Mouse (Mus musculus): ENCODE measurements around the gene Lhfpl3. TPM values are rescaled to one million over a fixed set of nuclear protein-coding genes. Genes with fewer than 3 reads are reported as not detected.

Lhfpl3 gene
- polyA plus RNA-seq, 1 experiment from 2014 or later: 0.58 TPM

- H3K9ac ChIP-seq (ENCODE audit: low read depth, low read length): no peak overlapping the region
- no peak overlapping the region for H3K4me3 ChIP-seq (ENCODE audit: low read depth, low read length)
- ATAC-seq (replicated peaks; ENCODE audit: low FRiP score): no peak
- no peak overlapping the region for H3K4me2 ChIP-seq
- H3K27ac ChIP-seq (ENCODE audit: low read depth, low read length): no peak overlapping the region
- DNase-seq (ENCODE audit: low spot score): no peak
- 0 out of 2 replicates have a peak, but pooled peaks cover 3% of the 10 kb centered on the region for H3K9me3 ChIP-seq (ENCODE audit: control insufficient read depth, low read length)
- no peaks in the 10 kb centered on the region for H3K4me1 ChIP-seq (replicated peaks; ENCODE audit: control insufficient read depth, insufficient read depth, low read length)
- no peaks in the 10 kb centered on the region for H3K27me3 ChIP-seq (replicated peaks; ENCODE audit: control insufficient read depth, insufficient read depth, low read length)
- 83% methylated on average over 3 of the region's 3 CpGs for WGBS
- H3K36me3 ChIP-seq (ENCODE audit: control insufficient read depth, insufficient read depth, low read length): no peaks in the 10 kb centered on the region
Observed at GRCm38 (mm10) chr5:22829822-22830450, 84.1 kb downstream of the Lhfpl3 start.

GRCm38 (mm10) chr5:22851572-22851971 lies 105.7 kb downstream of the Lhfpl3 start:
- H3K27me3 ChIP-seq (replicated peaks; ENCODE audit: control insufficient read depth, insufficient read depth, low read length): no peaks in the 10 kb centered on the region
- H3K36me3 ChIP-seq (ENCODE audit: control insufficient read depth, insufficient read depth, low read length): no peaks in the 10 kb centered on the region
- H3K9me3 ChIP-seq (ENCODE audit: control insufficient read depth, low read length): no peaks in the 10 kb centered on the region
- no peak overlapping the region for H3K4me3 ChIP-seq (ENCODE audit: low read depth, low read length)
- H3K9ac ChIP-seq (ENCODE audit: low read depth, low read length): no peak overlapping the region
- no peak overlapping the region for H3K4me2 ChIP-seq
- 43% methylated on average over 14 of the region's 14 CpGs for WGBS
- DNase-seq (ENCODE audit: low spot score): no peak
- no peak overlapping the region for H3K27ac ChIP-seq (ENCODE audit: low read depth, low read length)
- H3K4me1 ChIP-seq (replicated peaks; ENCODE audit: control insufficient read depth, insufficient read depth, low read length): no peaks in the 10 kb centered on the region
- no peak for ATAC-seq (replicated peaks; ENCODE audit: low FRiP score)

GRCm38 (mm10) chr5:22853503-22853902 lies 107.6 kb downstream of the Lhfpl3 start:
- Histone ChIP-seq H3K36me3 (ENCODE audit: control insufficient read depth, insufficient read depth, low read length) (no peaks in the 10 kb centered on the region), H3K9ac (ENCODE audit: low read depth, low read length) (no peak overlapping the region), H3K27me3 (replicated peaks; ENCODE audit: control insufficient read depth, insufficient read depth, low read length) (no peaks in the 10 kb centered on the region), H3K4me2 (no peak overlapping the region), H3K4me3 (ENCODE audit: low read depth, low read length) (no peak overlapping the region), H3K9me3 (ENCODE audit: control insufficient read depth, low read length) (no peaks in the 10 kb centered on the region), H3K4me1 (replicated peaks; ENCODE audit: control insufficient read depth, insufficient read depth, low read length) (no peaks in the 10 kb centered on the region), H3K27ac (ENCODE audit: low read depth, low read length) (no peak overlapping the region)
- ATAC-seq (replicated peaks; ENCODE audit: low FRiP score) (no peak), DNase-seq (ENCODE audit: low spot score) (no peak)
- 74% methylated on average over 2 of the region's 2 CpGs for WGBS

DNA sequence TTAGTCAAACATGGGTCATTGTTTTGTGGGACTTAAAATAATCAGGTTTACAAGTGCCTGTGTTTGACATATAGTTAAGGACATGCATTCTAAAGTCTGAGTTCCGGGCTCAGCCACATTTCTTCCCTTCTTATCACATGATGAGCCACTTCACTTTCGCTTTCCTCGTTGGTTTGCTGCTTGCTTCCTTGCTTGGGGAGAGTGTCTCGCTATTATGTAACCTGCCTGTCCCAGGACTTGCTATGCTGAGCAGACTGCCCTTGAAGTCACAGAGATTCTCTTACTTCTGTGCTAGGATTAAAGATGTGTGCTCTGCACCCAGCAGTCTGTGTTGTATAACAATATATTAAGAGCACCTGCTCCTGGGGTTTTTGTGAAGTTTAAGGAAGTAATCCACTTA lies 110.6 kb downstream of the Lhfpl3 start:
- WGBS: 45% methylated on average over 4 of the region's 4 CpGs

DNA sequence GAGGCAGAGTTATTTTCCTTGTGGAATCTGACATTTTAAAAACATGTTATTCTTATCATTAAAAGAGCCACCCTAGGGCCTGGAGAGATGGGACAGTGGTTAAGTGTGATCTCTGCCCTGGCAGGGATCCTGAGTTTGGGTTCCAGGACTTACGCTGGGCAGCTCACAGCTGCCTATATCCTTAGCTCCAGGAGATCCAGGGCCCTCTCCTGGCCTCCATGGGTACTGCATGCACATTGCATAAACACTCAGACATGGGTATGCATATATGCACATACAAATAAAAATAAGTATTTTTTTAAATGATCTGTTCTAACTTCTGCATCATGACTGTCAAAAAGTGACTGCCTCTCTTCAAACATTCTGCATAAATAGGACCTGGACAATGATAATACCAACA lies 115.5 kb downstream of the Lhfpl3 start:
- H3K4me3 ChIP-seq (ENCODE audit: low read depth, low read length): no peak overlapping the region
- H3K9ac ChIP-seq (ENCODE audit: low read depth, low read length): no peak overlapping the region
- DNase-seq (ENCODE audit: low spot score) (no peak), ATAC-seq (replicated peaks; ENCODE audit: low FRiP score) (no peak)
- no peaks in the 10 kb centered on the region for H3K4me1 ChIP-seq (replicated peaks; ENCODE audit: control insufficient read depth, insufficient read depth, low read length)
- H3K27ac ChIP-seq (ENCODE audit: low read depth, low read length): no peak overlapping the region
- no peaks in the 10 kb centered on the region for H3K9me3 ChIP-seq (ENCODE audit: control insufficient read depth, low read length)
- H3K4me2 ChIP-seq: no peak overlapping the region
- 54% methylated on average over 1 of the region's 1 CpGs for WGBS
- H3K27me3 ChIP-seq (replicated peaks; ENCODE audit: control insufficient read depth, insufficient read depth, low read length): no peaks in the 10 kb centered on the region
- H3K36me3 ChIP-seq (ENCODE audit: control insufficient read depth, insufficient read depth, low read length): no peaks in the 10 kb centered on the region

More for the DNA sequence above, 110.6 kb downstream of the Lhfpl3 start:
- Histone ChIP-seq H3K4me1 (replicated peaks; ENCODE audit: control insufficient read depth, insufficient read depth, low read length) (no peaks in the 10 kb centered on the region), H3K27ac (ENCODE audit: low read depth, low read length) (no peak overlapping the region), H3K4me3 (ENCODE audit: low read depth, low read length) (no peak overlapping the region), H3K36me3 (ENCODE audit: control insufficient read depth, insufficient read depth, low read length) (no peaks in the 10 kb centered on the region), H3K9ac (ENCODE audit: low read depth, low read length) (no peak overlapping the region), H3K4me2 (no peak overlapping the region), H3K9me3 (ENCODE audit: control insufficient read depth, low read length) (no peaks in the 10 kb centered on the region), H3K27me3 (replicated peaks; ENCODE audit: control insufficient read depth, insufficient read depth, low read length) (no peaks in the 10 kb centered on the region)
- ATAC-seq (replicated peaks; ENCODE audit: low FRiP score) (no peak), DNase-seq (ENCODE audit: low spot score) (no peak)

GRCm38 (mm10) chr5:22869031-22869430 lies 123.2 kb downstream of the Lhfpl3 start:
- WGBS: 80% methylated on average over 5 of the region's 5 CpGs
- no peak overlapping the region for H3K27ac ChIP-seq (ENCODE audit: low read depth, low read length)
- H3K4me2 ChIP-seq: no peak overlapping the region
- ATAC-seq (replicated peaks; ENCODE audit: low FRiP score): no peak
- H3K4me1 ChIP-seq (replicated peaks; ENCODE audit: control insufficient read depth, insufficient read depth, low read length): no peaks in the 10 kb centered on the region
- H3K9me3 ChIP-seq (ENCODE audit: control insufficient read depth, low read length): peaks cover 2% of the 10 kb centered on the region
- H3K36me3 ChIP-seq (ENCODE audit: control insufficient read depth, insufficient read depth, low read length): no peaks in the 10 kb centered on the region
- no peak overlapping the region for H3K4me3 ChIP-seq (ENCODE audit: low read depth, low read length)
- DNase-seq (ENCODE audit: low spot score): no peak
- no peaks in the 10 kb centered on the region for H3K27me3 ChIP-seq (replicated peaks; ENCODE audit: control insufficient read depth, insufficient read depth, low read length)
- no peak overlapping the region for H3K9ac ChIP-seq (ENCODE audit: low read depth, low read length)

DNA sequence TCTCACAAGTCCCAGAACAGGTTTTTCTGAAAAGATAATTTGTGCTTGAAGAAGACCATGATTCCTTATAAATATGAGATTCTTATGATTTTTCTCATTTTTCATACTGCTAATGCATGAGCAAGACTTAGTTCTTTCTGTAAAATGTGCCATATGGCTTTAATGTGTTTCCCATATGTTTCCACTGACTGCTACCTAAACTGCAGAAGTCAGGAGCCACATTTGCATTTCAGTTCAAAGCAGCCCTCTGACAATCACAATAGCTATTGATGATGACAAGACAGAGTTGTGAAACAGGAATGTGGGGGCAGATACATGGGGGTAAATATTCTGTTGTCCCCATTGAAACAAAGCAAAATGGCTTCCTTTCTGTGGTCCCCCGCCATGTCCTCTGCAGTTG lies 126.6 kb downstream of the Lhfpl3 start:
- 72% methylated on average over 1 of the region's 1 CpGs for WGBS
- DNase-seq (ENCODE audit: low spot score) (no peak), ATAC-seq (replicated peaks; ENCODE audit: low FRiP score) (no peak)
- H3K36me3 ChIP-seq (ENCODE audit: control insufficient read depth, insufficient read depth, low read length): no peaks in the 10 kb centered on the region
- no peaks in the 10 kb centered on the region for H3K4me1 ChIP-seq (replicated peaks; ENCODE audit: control insufficient read depth, insufficient read depth, low read length)
- H3K27me3 ChIP-seq (replicated peaks; ENCODE audit: control insufficient read depth, insufficient read depth, low read length): no peaks in the 10 kb centered on the region
- H3K4me3 ChIP-seq (ENCODE audit: low read depth, low read length): no peak overlapping the region
- H3K9ac ChIP-seq (ENCODE audit: low read depth, low read length): no peak overlapping the region
- no peak overlapping the region for H3K4me2 ChIP-seq
- peaks cover 2% of the 10 kb centered on the region for H3K9me3 ChIP-seq (ENCODE audit: control insufficient read depth, low read length)
- no peak overlapping the region for H3K27ac ChIP-seq (ENCODE audit: low read depth, low read length)

- Histone ChIP-seq H3K9me3 (ENCODE audit: control insufficient read depth, low read length) (no peaks in the 10 kb centered on the region), H3K4me1 (replicated peaks; ENCODE audit: control insufficient read depth, insufficient read depth, low read length) (no peaks in the 10 kb centered on the region), H3K9ac (ENCODE audit: low read depth, low read length) (no peak overlapping the region), H3K4me3 (ENCODE audit: low read depth, low read length) (no peak overlapping the region), H3K27ac (ENCODE audit: low read depth, low read length) (no peak overlapping the region), H3K36me3 (ENCODE audit: control insufficient read depth, insufficient read depth, low read length) (no peaks in the 10 kb centered on the region), H3K4me2 (no peak overlapping the region), H3K27me3 (replicated peaks; ENCODE audit: control insufficient read depth, insufficient read depth, low read length) (no peaks in the 10 kb centered on the region)
- ATAC-seq (replicated peaks; ENCODE audit: low FRiP score) (no peak), DNase-seq (ENCODE audit: low spot score) (no peak)
- WGBS: 78% methylated on average over 3 of the region's 3 CpGs
Observed at GRCm38 (mm10) chr5:22888345-22888744, 142.5 kb downstream of the Lhfpl3 start.

GRCm38 (mm10) chr5:22889481-22889880 lies 143.6 kb downstream of the Lhfpl3 start:
- Histone ChIP-seq H3K4me2 (no peak overlapping the region), H3K36me3 (ENCODE audit: control insufficient read depth, insufficient read depth, low read length) (no peaks in the 10 kb centered on the region), H3K27ac (ENCODE audit: low read depth, low read length) (no peak overlapping the region), H3K4me3 (ENCODE audit: low read depth, low read length) (no peak overlapping the region), H3K9me3 (ENCODE audit: control insufficient read depth, low read length) (no peaks in the 10 kb centered on the region), H3K9ac (ENCODE audit: low read depth, low read length) (no peak overlapping the region), H3K27me3 (replicated peaks; ENCODE audit: control insufficient read depth, insufficient read depth, low read length) (no peaks in the 10 kb centered on the region), H3K4me1 (replicated peaks; ENCODE audit: control insufficient read depth, insufficient read depth, low read length) (no peaks in the 10 kb centered on the region)
- WGBS: 72% methylated on average over 4 of the region's 4 CpGs
- ATAC-seq (replicated peaks; ENCODE audit: low FRiP score) (no peak), DNase-seq (ENCODE audit: low spot score) (no peak)

Data from liver, embryonic 11.5 days (tissue).